Mouse (Mus musculus): ENCODE measurements around the gene Anp32e. TPM values are rescaled to one million over a fixed set of nuclear protein-coding genes. Genes with fewer than 3 reads are reported as not detected.
"Not testable (repeated sequence)": the region's sequence is repeated elsewhere in the genome, so short reads cannot be mapped to it uniquely, and the experiment has no call there.

Anp32e gene
- polyA plus RNA-seq, 1 experiment from 2014 or later = 150 TPM

DNA sequence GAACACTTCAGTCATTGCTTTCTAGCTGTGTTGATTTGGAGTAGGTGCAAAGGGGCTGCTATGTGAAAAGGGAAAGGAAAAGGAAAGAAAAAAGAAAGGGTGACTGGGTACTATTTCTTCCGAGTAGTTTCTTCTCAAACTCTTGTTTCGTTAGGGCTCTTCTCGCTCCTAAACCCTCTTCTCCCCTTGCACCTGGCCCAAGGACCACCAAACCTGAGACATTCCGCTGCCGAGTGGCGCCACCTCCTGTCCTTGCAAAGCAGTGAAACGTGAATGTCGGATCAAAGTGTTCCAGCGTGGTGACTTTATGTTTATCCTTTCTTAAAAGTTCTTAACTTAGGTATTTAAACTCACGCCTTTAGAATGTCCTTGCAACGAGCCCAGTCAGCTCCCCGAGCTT is 22.2 kb upstream of the Anp32e start:
- H3K4me3 ChIP-seq = peak overlapping the region; percentile 10; the same call in 1 of the 2 replicates
- peaks cover 27% of the 10 kb centered on the region for H3K27me3 ChIP-seq
- no peaks in the 10 kb centered on the region for H3K9me3 ChIP-seq
- H3K36me3 ChIP-seq = no peaks in the 10 kb centered on the region
- H3K27ac ChIP-seq (replicated peaks) = no peak overlapping the region
- H3K4me2 ChIP-seq = peak overlapping the region; percentile 76
- ATAC-seq (ENCODE audit: low read depth) = no peak
- H3K4me1 ChIP-seq (replicated peaks) = peaks cover 36% of the 10 kb centered on the region
- under 1% methylated on average over 12 of the region's 12 CpGs for whole genome bisulfite sequencing
- H3K9ac ChIP-seq = no peak overlapping the region

GRCm38 (mm10) chr3:95907613-95908012 is 21.4 kb upstream of the Anp32e start:
- H3K9me3 ChIP-seq = no peaks in the 10 kb centered on the region
- no peak overlapping the region for H3K4me2 ChIP-seq
- H3K36me3 ChIP-seq = no peaks in the 10 kb centered on the region
- no peak overlapping the region for H3K4me3 ChIP-seq
- H3K27ac ChIP-seq (replicated peaks) = no peak overlapping the region
- H3K27me3 ChIP-seq = peaks cover 27% of the 10 kb centered on the region
- whole genome bisulfite sequencing = 53% methylated on average over 4 of the region's 4 CpGs
- H3K4me1 ChIP-seq (replicated peaks) = peaks cover 36% of the 10 kb centered on the region
- ATAC-seq (ENCODE audit: low read depth) = no peak
- H3K9ac ChIP-seq = no peak overlapping the region

DNA sequence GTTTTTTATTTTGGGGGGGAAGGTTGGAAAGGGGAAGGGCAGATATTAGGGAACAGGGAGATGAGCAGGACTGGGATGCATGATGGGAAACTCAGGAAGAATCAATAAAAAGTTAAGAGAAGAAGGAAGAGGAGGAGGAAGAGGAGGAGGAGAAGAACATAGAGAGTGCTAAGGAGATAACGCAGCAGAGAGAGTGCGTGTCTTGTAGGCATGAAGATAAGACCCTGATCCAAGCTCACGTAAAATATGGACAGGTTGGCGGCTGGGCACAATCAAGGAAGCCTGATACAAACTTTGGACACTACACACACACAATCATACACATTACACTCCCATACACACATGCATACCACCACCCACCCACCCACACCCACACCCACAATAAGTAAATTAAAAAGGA is 14.3 kb upstream of the Anp32e start:
- Histone ChIP-seq H3K4me3 (no peak overlapping the region), H3K36me3 (no peaks in the 10 kb centered on the region), H3K4me1 (replicated peaks) (no peaks in the 10 kb centered on the region), H3K27me3 (no peaks in the 10 kb centered on the region), H3K9me3 (no peaks in the 10 kb centered on the region), H3K9ac (no peak overlapping the region), H3K4me2 (no peak overlapping the region), H3K27ac (replicated peaks) (no peak overlapping the region)
- no peak for ATAC-seq (ENCODE audit: low read depth)
- WGBS = 95% methylated on average over 4 of the region's 4 CpGs

GRCm38 (mm10) chr3:95916760-95917159 is 12.3 kb upstream of the Anp32e start:
- Histone ChIP-seq H3K4me1 (replicated peaks) (no peaks in the 10 kb centered on the region), H3K4me3 (no peak overlapping the region), H3K4me2 (no peak overlapping the region), H3K27me3 (no peaks in the 10 kb centered on the region), H3K36me3 (no peaks in the 10 kb centered on the region), H3K9ac (no peak overlapping the region), H3K9me3 (no peaks in the 10 kb centered on the region), H3K27ac (replicated peaks) (no peak overlapping the region)
- no peak for ATAC-seq (ENCODE audit: low read depth)
- 72% methylated on average over 7 of the region's 7 CpGs for WGBS

DNA sequence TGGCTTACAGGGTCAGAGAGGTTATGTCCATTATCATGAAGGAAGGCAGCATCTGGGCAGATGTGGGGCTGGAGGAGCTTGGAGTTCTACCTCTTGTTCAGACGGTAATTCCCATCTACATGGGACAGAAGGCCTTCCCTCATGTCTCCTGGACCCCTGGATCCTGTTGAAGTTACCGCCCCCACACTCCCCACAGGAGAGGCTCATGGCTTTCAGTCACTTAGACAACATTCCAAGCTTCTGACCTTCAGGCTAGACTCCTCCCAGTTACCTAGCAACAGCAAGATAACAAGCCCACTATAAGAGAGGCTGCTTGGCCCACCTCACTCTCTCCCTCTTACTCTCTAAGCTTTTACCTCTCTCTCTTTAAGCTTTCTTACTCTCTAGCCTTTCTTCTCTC is 8.5 kb upstream of the Anp32e start:
- H3K4me2 ChIP-seq; H3K4me1 ChIP-seq (replicated peaks); H3K36me3 ChIP-seq; H3K27ac ChIP-seq (replicated peaks); H3K4me3 ChIP-seq; H3K9ac ChIP-seq; H3K27me3 ChIP-seq; H3K9me3 ChIP-seq; ATAC-seq (ENCODE audit: low read depth): not testable (repeated sequence)
- 54% methylated on average over 2 of the region's 2 CpGs for WGBS

DNA sequence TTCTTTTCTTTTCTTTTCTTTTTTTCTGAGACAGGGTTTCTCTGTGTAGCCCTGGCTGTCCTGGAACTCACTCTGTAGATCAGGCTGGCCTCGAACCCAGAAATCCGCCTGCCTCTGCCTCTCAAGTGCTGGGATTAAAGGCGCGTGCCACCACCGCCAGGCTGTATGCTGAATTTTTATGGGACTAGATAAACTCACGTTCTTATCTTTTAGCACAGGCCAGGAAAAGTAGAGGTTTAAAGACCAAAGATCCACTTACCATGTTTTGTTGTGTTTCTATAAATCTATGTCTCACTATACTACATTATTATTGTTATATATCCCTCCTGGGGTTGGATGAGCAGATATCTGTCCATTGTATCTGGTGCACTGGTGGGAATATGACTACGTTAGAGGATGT is 5.6 kb upstream of the Anp32e start:
- H3K9me3 ChIP-seq; ATAC-seq (ENCODE audit: low read depth); H3K4me1 ChIP-seq (replicated peaks); H3K4me3 ChIP-seq; H3K27me3 ChIP-seq; H3K27ac ChIP-seq (replicated peaks); H3K4me2 ChIP-seq; H3K9ac ChIP-seq; H3K36me3 ChIP-seq: not testable (repeated sequence)
- WGBS = 89% methylated on average over 7 of the region's 7 CpGs

DNA sequence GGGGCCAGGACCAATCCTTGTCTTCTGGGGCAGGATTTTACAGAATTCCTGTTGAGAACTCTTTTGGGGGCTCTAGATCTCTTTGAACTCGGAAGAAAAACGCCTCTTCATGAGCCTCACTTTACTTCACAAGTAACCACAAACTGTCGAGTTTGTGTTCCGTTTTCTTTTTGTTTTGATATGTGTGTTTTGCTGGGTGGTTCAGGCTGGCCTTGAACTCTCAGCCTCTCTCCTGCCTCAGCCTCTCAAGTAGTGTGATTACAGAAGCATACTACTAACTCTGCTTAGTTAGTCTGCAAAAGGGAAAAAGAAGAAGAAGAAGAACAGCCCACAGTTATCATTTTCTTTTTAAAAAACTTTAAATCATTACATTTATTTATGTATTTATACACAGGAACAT is 4.9 kb upstream of the Anp32e start:
- H3K4me1 ChIP-seq (replicated peaks) = no peaks in the 10 kb centered on the region
- H3K9ac ChIP-seq = no peak overlapping the region
- WGBS = 79% methylated on average over 4 of the region's 4 CpGs
- no peaks in the 10 kb centered on the region for H3K36me3 ChIP-seq
- H3K9me3 ChIP-seq = no peaks in the 10 kb centered on the region
- H3K4me3 ChIP-seq = no peak overlapping the region
- no peak for ATAC-seq (ENCODE audit: low read depth)
- H3K27me3 ChIP-seq = no peaks in the 10 kb centered on the region
- no peak overlapping the region for H3K4me2 ChIP-seq
- no peak overlapping the region for H3K27ac ChIP-seq (replicated peaks)

GRCm38 (mm10) chr3:95925087-95925486 is 4.0 kb upstream of the Anp32e start:
- Histone ChIP-seq H3K27ac (replicated peaks) (no peak overlapping the region), H3K4me2 (no peak overlapping the region), H3K9me3 (no peaks in the 10 kb centered on the region), H3K27me3 (no peaks in the 10 kb centered on the region), H3K4me3 (no peak overlapping the region), H3K36me3 (no peaks in the 10 kb centered on the region), H3K9ac (no peak overlapping the region), H3K4me1 (replicated peaks) (no peaks in the 10 kb centered on the region)
- ATAC-seq (ENCODE audit: low read depth) = no peak
- WGBS = 87% methylated on average over 5 of the region's 5 CpGs

- H3K4me3 ChIP-seq = peak overlapping the region; percentile 87
- 0 out of 2 replicates have a peak, but pooled peaks cover under 1% of the 10 kb centered on the region for H3K36me3 ChIP-seq
- peak overlapping the region; percentile 75 for H3K4me2 ChIP-seq
- no peaks in the 10 kb centered on the region for H3K27me3 ChIP-seq
- ATAC-seq (ENCODE audit: low read depth) = 0 out of 2 replicates have a peak, but pooled peaks have one; percentile 1
- WGBS = 69% methylated on average over 6 of the region's 6 CpGs
- peaks cover 23% of the 10 kb centered on the region for H3K4me1 ChIP-seq (replicated peaks)
- H3K9me3 ChIP-seq = no peaks in the 10 kb centered on the region
- H3K27ac ChIP-seq (replicated peaks) = peak overlapping the region; percentile 65
- no peak overlapping the region for H3K9ac ChIP-seq
Measured at GRCm38 (mm10) chr3:95928261-95928657, 787 bp upstream of the Anp32e start.

GRCm38 (mm10) chr3:95929581-95930470 is 780 bp downstream of the Anp32e start:
- peak overlapping the region; percentile 75 for H3K4me2 ChIP-seq
- H3K4me1 ChIP-seq (replicated peaks) = peaks cover 23% of the 10 kb centered on the region
- no peaks in the 10 kb centered on the region for H3K27me3 ChIP-seq
- H3K9me3 ChIP-seq = no peaks in the 10 kb centered on the region
- peaks cover 16% of the 10 kb centered on the region for H3K36me3 ChIP-seq
- H3K9ac ChIP-seq = peak overlapping the region; percentile 88
- peak; percentile 64 for ATAC-seq (ENCODE audit: low read depth)
- H3K4me3 ChIP-seq = peak overlapping the region; percentile 87
- WGBS = under 1% methylated on average over 102 of the region's 105 CpGs
- peak overlapping the region; percentile 87 for H3K27ac ChIP-seq (replicated peaks)

DNA sequence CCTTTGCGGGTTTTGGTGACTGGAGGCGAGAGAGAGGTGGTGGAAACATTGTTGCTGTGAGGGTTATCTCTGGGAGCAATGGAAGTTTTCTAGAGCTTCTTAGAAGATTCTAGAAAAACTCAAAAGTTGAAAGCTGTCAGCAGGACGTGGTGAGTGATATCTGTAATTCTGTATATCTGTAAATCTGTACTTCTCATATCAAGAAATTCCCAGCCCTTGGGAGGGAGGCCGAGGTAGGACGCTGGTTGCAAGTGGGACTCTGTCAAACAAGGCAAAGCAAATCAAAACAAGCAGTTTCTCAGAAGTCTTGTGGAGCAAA is 1.4 kb downstream of the Anp32e start:
- no peaks in the 10 kb centered on the region for H3K9me3 ChIP-seq
- no peak for ATAC-seq (ENCODE audit: low read depth)
- peak overlapping the region; percentile 87 for H3K4me3 ChIP-seq
- peak overlapping the region; percentile 88 for H3K9ac ChIP-seq
- peak overlapping the region; percentile 87 for H3K27ac ChIP-seq (replicated peaks)
- no peaks in the 10 kb centered on the region for H3K27me3 ChIP-seq
- H3K4me2 ChIP-seq = peak overlapping the region; percentile 75
- peaks cover 22% of the 10 kb centered on the region for H3K36me3 ChIP-seq
- 5% methylated on average over 5 of the region's 5 CpGs for WGBS
- H3K4me1 ChIP-seq (replicated peaks) = peaks cover 23% of the 10 kb centered on the region

- H3K27ac ChIP-seq (replicated peaks) = no peak overlapping the region
- peaks cover 25% of the 10 kb centered on the region for H3K36me3 ChIP-seq
- no peak for ATAC-seq (ENCODE audit: low read depth)
- no peak overlapping the region for H3K4me3 ChIP-seq
- no peaks in the 10 kb centered on the region for H3K27me3 ChIP-seq
- H3K9me3 ChIP-seq = no peaks in the 10 kb centered on the region
- H3K9ac ChIP-seq = no peak overlapping the region
- peak overlapping the region; percentile 75; the same call in 1 of the 2 replicates for H3K4me2 ChIP-seq
- WGBS = 90% methylated on average over 1 of the region's 1 CpGs
- H3K4me1 ChIP-seq (replicated peaks) = peaks cover 23% of the 10 kb centered on the region
Measured at GRCm38 (mm10) chr3:95931471-95931870, 2.4 kb downstream of the Anp32e start.

GRCm38 (mm10) chr3:95932157-95932556 is 3.1 kb downstream of the Anp32e start:
- no peak overlapping the region for H3K4me3 ChIP-seq
- no peaks in the 10 kb centered on the region for H3K9me3 ChIP-seq
- WGBS = 56% methylated on average over 1 of the region's 1 CpGs
- H3K36me3 ChIP-seq = peaks cover 32% of the 10 kb centered on the region
- peaks cover 23% of the 10 kb centered on the region for H3K4me1 ChIP-seq (replicated peaks)
- no peaks in the 10 kb centered on the region for H3K27me3 ChIP-seq
- H3K27ac ChIP-seq (replicated peaks) = no peak overlapping the region
- no peak overlapping the region for H3K9ac ChIP-seq
- no peak for ATAC-seq (ENCODE audit: low read depth)
- H3K4me2 ChIP-seq = no peak overlapping the region
